Mouse (Mus musculus) Patski (cell line): Measurements from ENCODE around the gene Xrcc4. TPM values are rescaled to one million over a fixed set of nuclear protein-coding genes. Genes with fewer than 3 reads are reported as not detected.
"Not testable (repeated sequence)": the region's sequence is repeated elsewhere in the genome, so short reads cannot be mapped to it uniquely, and the experiment has no call there.

Source experiments
- ATAC-seq: fragments of 100-300 bp; one replicate; pipeline ENCODE4 v1.8.0; 2021
- CTCF ChIA-PET: fragments of 350-600 bp; sonication (Branson Sonifier 250); formaldehyde crosslinking; loops from one replicate; lab custom pipeline; 2022; ENCODE audit warnings: inconsistent platforms; lab: Charles Lee
- POLR2A ChIA-PET: fragments of 350-600 bp; sonication (Branson Sonifier 250); formaldehyde crosslinking; loops from one replicate; lab custom pipeline; 2022; ENCODE audit warnings: antibody characterized with exemption, inconsistent platforms; lab: Charles Lee
- DNase-seq: peaks from one replicate; pipeline ENCODE4 v3.0.0-alpha.2; 2011; ENCODE audit warnings: low read depth, low spot score
- H3K27me3 ChIP-seq: fragments of 371-371 bp; one replicate; pipeline ENCODE4 v1.5.1; 2021
- CTCF ChIP-seq: fragments of 100-300 bp; IDR thresholded peaks from one replicate; pipeline ENCODE4 v1.5.1; 2021
- in situ Hi-C: fragments of 300-500 bp; cut with MboI; formaldehyde crosslinking; loops from 3 replicates; pipeline ENCODE4 v1.11.1; 2018; ENCODE audit warnings: low pct_unique_long_range_greater_than_20kb, mixed read lengths
- polyA plus RNA-seq: library from polyadenylated mRNA; unstranded; gene quantifications from one replicate; pipeline ENCODE4 v1.2.3, GENCODE M21; 2021

The Xrcc4 gene
- polyA plus RNA-seq, 1 experiment from 2014 or later: 18.7 TPM

- ChIA-PET POLR2A (interaction anchor here (0.7 to 1.2 kb wide), 2 partner anchors 9 to 1019 kb away, joined by 3 to 8 read pairs; no protein-coding TSS in a partner anchor), CTCF (interaction anchor here (0.9 to 1.2 kb wide), 3 partner anchors 18 to 1045 kb away, joined by 3 read pairs; no protein-coding TSS in a partner anchor)
- no peak for TF ChIP-seq CTCF
- no peak for ATAC-seq
- DNase-seq: no peak
- in situ Hi-C loops: no loop called here
- H3K27me3 ChIP-seq: no peaks in the 10 kb centered on the region
Measured at GRCm38 (mm10) chr13:89777764-89778163, 311.6 kb downstream of the Xrcc4 start.

GRCm38 (mm10) chr13:89777146-89777545 is 312.3 kb downstream of the Xrcc4 start:
- CTCF ChIA-PET: interaction anchor here (0.6 to 1.2 kb wide), 4 partner anchors 18 to 1046 kb away, joined by 3 read pairs; no protein-coding TSS in a partner anchor
- in situ Hi-C loops: no loop called here
- TF ChIP-seq CTCF: no peak
- H3K27me3 ChIP-seq: no peaks in the 10 kb centered on the region
- ATAC-seq: no peak
- DNase-seq: no peak
- POLR2A ChIA-PET: interaction anchor here (1.2 kb wide), 1 partner anchor 8 kb away, joined by 8 read pairs; no protein-coding TSS in a partner anchor

GRCm38 (mm10) chr13:89766551-89766950 is 322.9 kb downstream of the Xrcc4 start:
- H3K27me3 ChIP-seq: no peaks in the 10 kb centered on the region
- ATAC-seq (no peak), DNase-seq (no peak)
- POLR2A ChIA-PET: no interaction called here
- CTCF ChIA-PET: interaction anchor here (1.0 kb wide), 1 partner anchor 9 kb away, joined by 3 read pairs; no protein-coding TSS in a partner anchor
- in situ Hi-C loops: no loop called here
- no peak for TF ChIP-seq CTCF

- ATAC-seq (no peak), DNase-seq (no peak)
- ChIA-PET POLR2A (no interaction called here), CTCF (interaction anchor here (1.0 kb wide), 1 partner anchor 9 kb away, joined by 3 read pairs; no protein-coding TSS in a partner anchor)
- H3K27me3 ChIP-seq: no peaks in the 10 kb centered on the region
- in situ Hi-C loops: no loop called here
- TF ChIP-seq CTCF: no peak
Measured at GRCm38 (mm10) chr13:89765966-89766365, 323.4 kb downstream of the Xrcc4 start.

- CTCF ChIA-PET: no interaction called here
- H3K27me3 ChIP-seq: no peaks in the 10 kb centered on the region
Measured at GRCm38 (mm10) chr13:89762339-89762738, 327.1 kb downstream of the Xrcc4 start.

GRCm38 (mm10) chr13:89756347-89756746 is 333.1 kb downstream of the Xrcc4 start:
- in situ Hi-C loops: no loop called here
- ATAC-seq (no peak), DNase-seq (no peak)
- POLR2A ChIA-PET: no interaction called here
- TF ChIP-seq CTCF: no peak
- CTCF ChIA-PET: no interaction called here
- no peaks in the 10 kb centered on the region for H3K27me3 ChIP-seq

More at GRCm38 (mm10) chr13:89762339-89762738, 327.1 kb downstream of the Xrcc4 start:
- no peak for DNase-seq
- no peak for TF ChIP-seq CTCF
- POLR2A ChIA-PET: no interaction called here
- ATAC-seq: no peak
- in situ Hi-C loops: no loop called here

- POLR2A ChIA-PET, DNase-seq, H3K27me3 ChIP-seq, CTCF ChIA-PET, ATAC-seq, in situ Hi-C loops: not testable (repeated sequence)
Measured at GRCm38 (mm10) chr13:89750562-89750961, 338.8 kb downstream of the Xrcc4 start.

- ChIA-PET POLR2A (no interaction called here), CTCF (no interaction called here)
- TF ChIP-seq CTCF: no peak
- no peak for ATAC-seq
- no peaks in the 10 kb centered on the region for H3K27me3 ChIP-seq
- no peak for DNase-seq
- in situ Hi-C loops: loop anchor here (5.0 to 10.0 kb wide), 2 partner anchors 349 to 792 kb away; no protein-coding TSS in a partner anchor
Measured at GRCm38 (mm10) chr13:89743201-89743600, 346.2 kb downstream of the Xrcc4 start.

- CTCF ChIA-PET: no interaction called here
- DNase-seq: no peak
Measured at GRCm38 (mm10) chr13:89742686-89743200, 346.7 kb downstream of the Xrcc4 start.

GRCm38 (mm10) chr13:89741766-89742685 is 347.4 kb downstream of the Xrcc4 start, which contains the start of gene Vcan:
TSS of gene Vcan (minus strand) at chr13:89742509.
- no peak for TF ChIP-seq CTCF
- no peak for DNase-seq
- no peak for ATAC-seq
- in situ Hi-C loops: loop anchor here (5.0 to 10.0 kb wide), 2 partner anchors 350 to 793 kb away; no protein-coding TSS in a partner anchor
- ChIA-PET POLR2A (no interaction called here), CTCF (interaction anchor here (1.7 kb wide), 1 partner anchor 773 kb away, joined by 5 read pairs; no protein-coding TSS in a partner anchor)
- no peaks in the 10 kb centered on the region for H3K27me3 ChIP-seq

More at GRCm38 (mm10) chr13:89742686-89743200, 346.7 kb downstream of the Xrcc4 start:
- in situ Hi-C loops: loop anchor here (5.0 to 10.0 kb wide), 2 partner anchors 350 to 792 kb away; no protein-coding TSS in a partner anchor
- POLR2A ChIA-PET: no interaction called here
- no peak for TF ChIP-seq CTCF
- ATAC-seq: no peak
- no peaks in the 10 kb centered on the region for H3K27me3 ChIP-seq
